Mouse (Mus musculus) neural tube, embryonic 14.5 days (tissue): ENCODE measurements around the gene Lrp10. TPM values are rescaled to one million over a fixed set of nuclear protein-coding genes. Genes with fewer than 3 reads are reported as not detected.

Experiments
- ATAC-seq: fragments of 200-750 bp; cut with Nextera tagmentation; 2 replicates; pipeline ENCODE4 v1.8.0; 2017; ENCODE audit warnings: low read depth, mild to moderate bottlenecking, moderate TSS enrichment, moderate library complexity
- H3K27ac ChIP-seq: fragments of 300-500 bp; sonication (generic); 2 replicates; pipeline ENCODE4 v1.5.1; 2014; ENCODE audit warnings: low read depth, mild to moderate bottlenecking, control low read depth, low read length, moderate library complexity, mixed read lengths
- H3K27me3 ChIP-seq: fragments of 300-500 bp; sonication (generic); 2 replicates; pipeline ENCODE4 v1.6.1; 2014; ENCODE audit warnings: low read length; ENCODE audit not compliant: control insufficient read depth, insufficient read depth
- H3K36me3 ChIP-seq: fragments of 300-500 bp; sonication (generic); 2 replicates; pipeline ENCODE4 v1.6.1; 2014; ENCODE audit warnings: low read length, mixed read lengths; ENCODE audit not compliant: control insufficient read depth, insufficient read depth
- H3K4me1 ChIP-seq: fragments of 300-500 bp; sonication (generic); 2 replicates; pipeline ENCODE4 v1.6.1; 2014; ENCODE audit warnings: low read length; ENCODE audit not compliant: control insufficient read depth, insufficient read depth
- H3K4me2 ChIP-seq: fragments of 300-500 bp; sonication (generic); 2 replicates; pipeline ENCODE4 v1.6.1; 2014; ENCODE audit warnings: mild to moderate bottlenecking, low read depth, low read length, control low read depth
- H3K4me3 ChIP-seq: fragments of 300-500 bp; sonication (generic); 2 replicates; pipeline ENCODE4 v1.5.1; 2014; ENCODE audit warnings: low read depth, low read length, control low read depth, mixed read lengths
- H3K9ac ChIP-seq: fragments of 300-500 bp; sonication (generic); replicated peaks from 2 replicates; pipeline ENCODE4 v1.6.1; 2014; ENCODE audit warnings: low read depth, mild to moderate bottlenecking, control low read depth, low read length, mixed read lengths
- H3K9me3 ChIP-seq: fragments of 300-500 bp; sonication (generic); 2 replicates; pipeline ENCODE4 v1.6.1; 2016; ENCODE audit warnings: low read length; ENCODE audit not compliant: control insufficient read depth
- WGBS: fragments of 180-500 bp; shearing (Covaris S2); extraction: QIAGEN DNeasy Blood & Tissue Kit; methylation state at CpG from one replicate; pipeline ENCODE4 v1.1.7; 2014; 5-methylcytosine and 5-hydroxymethylcytosine counted together
- polyA plus RNA-seq: library from polyadenylated mRNA; unstranded; fragments of >200 nt; fragmentation: Nextera tagmentation; extraction: Ambion mirVana; gene quantifications from 2 replicates; pipeline ENCODE4 v1.2.1, GENCODE M21; 2014

The Lrp10 gene
- polyA plus RNA-seq, 1 experiment from 2014 or later = 26.0 TPM

- H3K9ac ChIP-seq = peak overlapping the region; percentile 70
- no peaks in the 10 kb centered on the region for H3K4me1 ChIP-seq
- H3K4me2 ChIP-seq = peak overlapping the region; percentile 83
- peak overlapping the region; percentile 89 for H3K4me3 ChIP-seq
- no peaks in the 10 kb centered on the region for H3K27me3 ChIP-seq
- peak overlapping the region; percentile 62 for H3K27ac ChIP-seq
- 16% methylated on average over 12 of the region's 12 CpGs for WGBS
- H3K9me3 ChIP-seq = no peaks in the 10 kb centered on the region
- ATAC-seq = peak; percentile 34
- H3K36me3 ChIP-seq = peaks cover 2% of the 10 kb centered on the region; the same call in 1 of the 2 replicates
Measured at GRCm38 (mm10) chr14:54463108-54463958, 604 bp upstream of the Lrp10 start.

DNA sequence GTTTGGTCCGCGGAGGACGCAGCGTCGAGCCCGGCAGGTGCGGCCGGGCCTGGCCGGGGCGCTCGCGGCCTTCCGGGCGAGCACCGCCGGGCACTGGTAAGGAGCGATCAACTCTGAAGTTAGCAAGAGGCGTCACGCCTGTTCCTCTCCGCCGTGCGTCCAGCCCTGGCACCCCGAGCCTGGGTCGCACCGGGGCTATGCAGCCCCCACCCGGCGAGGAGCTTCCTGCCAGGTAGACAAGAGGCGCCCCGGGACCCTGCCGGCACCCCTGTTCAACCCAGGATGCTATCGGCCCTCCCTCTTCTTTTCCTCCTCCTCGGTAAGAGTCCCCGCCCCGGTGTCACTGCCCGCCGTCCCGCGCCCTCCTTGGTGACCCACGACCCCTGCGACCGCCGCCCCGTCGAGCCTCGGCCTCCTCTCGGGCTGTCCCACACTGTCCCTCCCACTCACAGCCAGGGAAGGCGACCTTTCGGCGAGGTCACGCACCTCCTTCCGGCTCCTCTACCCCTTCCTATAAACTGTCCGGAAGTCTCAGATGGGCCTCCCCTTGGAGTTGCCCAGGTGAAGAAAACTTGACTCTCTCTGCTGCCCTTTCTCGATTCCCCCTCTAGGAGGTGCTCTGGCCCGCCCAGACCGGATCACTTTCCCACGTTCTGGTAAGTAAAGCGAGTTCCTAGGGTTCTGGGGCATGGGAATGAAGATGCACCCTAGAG lies 512 bp downstream of the Lrp10 start:
- peak; percentile 79 for ATAC-seq
- Histone ChIP-seq H3K4me2 (peak overlapping the region; percentile 83), H3K27me3 (no peaks in the 10 kb centered on the region), H3K9me3 (no peaks in the 10 kb centered on the region), H3K4me1 (no peaks in the 10 kb centered on the region), H3K27ac (peak overlapping the region; percentile 62; the same call in 1 of the 2 replicates), H3K9ac (peak overlapping the region; percentile 70), H3K36me3 (peaks cover 12% of the 10 kb centered on the region), H3K4me3 (peak overlapping the region; percentile 89)
- whole genome bisulfite sequencing = under 1% methylated on average over 53 of the region's 57 CpGs

- peaks cover 5% of the 10 kb centered on the region; the same call in 1 of the 2 replicates for H3K4me1 ChIP-seq
- ATAC-seq = no peak
Measured at GRCm38 (mm10) chr14:54471467-54471866, 7.5 kb downstream of the Lrp10 start.

GRCm38 (mm10) chr14:54472671-54473070 lies 8.7 kb downstream of the Lrp10 start:
- Histone ChIP-seq H3K4me2 (no peak overlapping the region), H3K27ac (no peak overlapping the region), H3K9ac (no peak overlapping the region), H3K36me3 (peaks cover 18% of the 10 kb centered on the region), H3K4me3 (no peak overlapping the region), H3K9me3 (no peaks in the 10 kb centered on the region), H3K27me3 (no peaks in the 10 kb centered on the region), H3K4me1 (peaks cover 15% of the 10 kb centered on the region)
- no peak for ATAC-seq
- WGBS = 52% methylated on average over 5 of the region's 5 CpGs

More at GRCm38 (mm10) chr14:54471467-54471866, 7.5 kb downstream of the Lrp10 start:
- no peak overlapping the region for H3K9ac ChIP-seq
- no peak overlapping the region for H3K4me2 ChIP-seq
- WGBS = 81% methylated on average over 2 of the region's 2 CpGs
- H3K9me3 ChIP-seq = no peaks in the 10 kb centered on the region
- no peaks in the 10 kb centered on the region for H3K27me3 ChIP-seq
- H3K4me3 ChIP-seq = no peak overlapping the region
- H3K27ac ChIP-seq = no peak overlapping the region
- peaks cover 18% of the 10 kb centered on the region for H3K36me3 ChIP-seq

GRCm38 (mm10) chr14:54474744-54475143 lies 10.8 kb downstream of the Lrp10 start:
- no peak for ATAC-seq
- Histone ChIP-seq H3K36me3 (peaks cover 3% of the 10 kb centered on the region; the same call in 1 of the 2 replicates), H3K4me1 (peaks cover 24% of the 10 kb centered on the region), H3K9me3 (no peaks in the 10 kb centered on the region), H3K9ac (no peak overlapping the region), H3K27ac (no peak overlapping the region), H3K4me2 (no peak overlapping the region), H3K4me3 (no peak overlapping the region), H3K27me3 (peaks cover 3% of the 10 kb centered on the region; the same call in 1 of the 2 replicates)
- WGBS = 74% methylated on average over 5 of the region's 5 CpGs

GRCm38 (mm10) chr14:54475941-54476844 lies 12.3 kb downstream of the Lrp10 start, which contains the start of gene Rem2:
Gene Rem2, plus strand, starts transcription at chr14:54476100.
- no peaks in the 10 kb centered on the region for H3K9me3 ChIP-seq
- under 1% methylated on average over 23 of the region's 23 CpGs for WGBS
- peak within 1 kb of the TSS; percentile 81 for H3K4me2 ChIP-seq
- H3K36me3 ChIP-seq = no peaks in the 10 kb centered on the region
- ATAC-seq = peak; percentile 89
- H3K4me1 ChIP-seq = peaks cover 25% of the 10 kb centered on the region
- H3K27me3 ChIP-seq = peaks cover 3% of the 10 kb centered on the region; the same call in 1 of the 2 replicates
- peak within 1 kb of the TSS; percentile 63 for H3K4me3 ChIP-seq
- peak within 1 kb of the TSS; percentile 86 for H3K27ac ChIP-seq
- H3K9ac ChIP-seq = peak within 1 kb of the TSS; percentile 81

GRCm38 (mm10) chr14:54477172-54477909 lies 13.4 kb downstream of the Lrp10 start:
- H3K36me3 ChIP-seq = no peaks in the 10 kb centered on the region

DNA sequence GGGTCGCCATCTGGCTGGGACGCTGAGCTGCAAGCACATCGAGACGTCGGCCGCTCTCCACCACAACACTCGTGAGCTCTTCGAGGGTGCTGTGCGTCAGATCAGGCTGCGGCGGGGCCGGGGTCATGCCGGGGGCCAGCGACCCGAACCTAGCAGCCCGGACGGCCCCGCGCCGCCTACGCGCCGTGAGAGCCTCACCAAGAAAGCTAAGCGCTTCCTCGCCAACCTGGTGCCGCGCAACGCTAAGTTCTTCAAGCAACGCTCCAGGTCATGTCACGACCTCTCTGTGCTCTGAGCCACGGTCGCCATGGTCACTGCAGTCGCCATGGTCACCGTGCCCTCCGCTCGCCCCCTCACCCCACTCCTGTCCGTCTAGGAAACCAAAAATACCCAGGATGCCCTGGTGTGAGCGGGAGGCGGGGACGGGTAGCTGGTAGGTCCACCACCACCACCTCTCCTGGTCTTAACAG lies 15.5 kb downstream of the Lrp10 start:
- no peak overlapping the region for H3K27ac ChIP-seq
- ATAC-seq = no peak
- peaks cover 25% of the 10 kb centered on the region for H3K4me1 ChIP-seq
- no peaks in the 10 kb centered on the region for H3K9me3 ChIP-seq
- peak overlapping the region; percentile 10; the same call in 1 of the 2 replicates for H3K4me3 ChIP-seq
- peak overlapping the region; percentile 39 for H3K9ac ChIP-seq
- peak overlapping the region; percentile 50 for H3K4me2 ChIP-seq
- WGBS = 3% methylated on average over 40 of the region's 40 CpGs
- peaks cover 3% of the 10 kb centered on the region; the same call in 1 of the 2 replicates for H3K27me3 ChIP-seq
- H3K36me3 ChIP-seq = no peaks in the 10 kb centered on the region

More at GRCm38 (mm10) chr14:54477172-54477909, 13.4 kb downstream of the Lrp10 start:
- Histone ChIP-seq H3K4me3 (peak overlapping the region; percentile 63), H3K4me2 (peak overlapping the region; percentile 81), H3K27ac (no peak overlapping the region), H3K27me3 (peaks cover 3% of the 10 kb centered on the region; the same call in 1 of the 2 replicates), H3K9ac (peak overlapping the region; percentile 81), H3K9me3 (no peaks in the 10 kb centered on the region), H3K4me1 (peaks cover 25% of the 10 kb centered on the region)
- 64% methylated on average over 15 of the region's 15 CpGs for WGBS
- ATAC-seq = no peak
